Mouse (Mus musculus): ENCODE results near the gene Fars2. TPM values are rescaled to one million over a fixed set of nuclear protein-coding genes. Genes with fewer than 3 reads are reported as not detected.

Gene Fars2
- polyA plus RNA-seq, 1 experiment from 2014 or later = 33.4 TPM

DNA sequence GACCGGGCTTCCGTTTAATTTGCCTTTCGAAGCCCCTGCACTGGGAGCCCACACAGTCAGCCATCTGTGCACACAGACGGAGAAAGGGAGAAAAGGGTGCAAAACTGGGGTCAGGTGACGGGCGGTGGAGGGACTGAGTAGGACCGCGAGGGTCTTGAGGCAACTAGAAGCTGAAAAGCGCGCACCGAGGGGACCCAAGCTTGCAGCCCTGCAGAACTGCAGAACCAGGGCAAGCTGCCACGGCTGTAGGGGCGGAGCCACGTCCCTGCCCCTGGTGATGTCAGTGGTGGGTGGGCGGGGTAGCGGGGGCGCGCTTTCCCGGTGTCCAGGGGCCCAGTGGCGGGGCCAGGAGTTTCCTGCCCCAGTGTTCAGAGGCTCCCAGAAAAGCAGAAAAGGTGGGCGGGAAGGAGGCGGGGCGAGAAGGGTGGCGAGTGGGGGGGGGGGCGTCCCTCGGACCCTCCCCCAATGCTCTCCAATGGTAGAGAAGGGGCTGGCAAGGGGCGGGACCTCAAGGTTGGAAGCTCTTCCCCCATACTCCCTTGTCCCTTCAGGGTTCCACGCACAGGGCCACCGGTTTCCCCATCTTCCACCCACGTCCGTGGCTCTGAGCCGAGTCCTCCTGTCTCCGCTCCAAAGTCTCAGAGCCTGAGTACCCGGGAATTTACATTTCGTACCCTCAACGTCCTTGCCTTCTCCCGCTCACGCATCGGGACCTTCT, 618.8 kb downstream of the Fars2 start:
- Histone ChIP-seq H3K4me2 (peak overlapping the region; percentile 87), H3K4me3 (peak overlapping the region; percentile 47), H3K27me3 (peaks cover 35% of the 10 kb centered on the region), H3K4me1 (peaks cover 34% of the 10 kb centered on the region), H3K36me3 (no peaks in the 10 kb centered on the region), H3K9ac (peak overlapping the region; percentile 33; the same call in 1 of the 2 replicates), H3K9me3 (no peaks in the 10 kb centered on the region), H3K27ac (peak overlapping the region; percentile 88)
- peak; percentile 93 for ATAC-seq (ENCODE audit: insufficient number of reproducible peaks, low FRiP score, low TSS enrichment, low read depth)
- WGBS = under 1% methylated on average over 35 of the region's 39 CpGs

DNA sequence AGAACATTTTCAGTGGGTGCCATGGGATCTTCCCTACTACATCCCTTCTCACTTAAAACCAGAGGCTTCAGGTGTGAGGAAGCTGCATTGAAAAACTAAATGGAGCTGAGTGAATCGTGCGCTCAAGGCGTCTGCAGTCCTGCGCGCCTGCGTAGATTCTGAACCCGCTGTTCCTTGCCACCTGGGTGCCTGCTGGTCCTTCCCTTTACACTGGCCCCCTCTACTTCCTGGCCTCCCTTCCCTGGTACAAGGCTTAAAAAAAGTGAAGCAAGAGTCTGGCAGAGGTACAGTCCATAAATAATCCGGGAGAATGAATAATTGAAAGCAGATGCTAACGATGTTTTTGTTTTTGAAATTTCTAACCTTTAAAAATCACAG, 619.4 kb downstream of the Fars2 start:
- H3K27me3 ChIP-seq = peaks cover 31% of the 10 kb centered on the region
- 5% methylated on average over 9 of the region's 9 CpGs for WGBS
- peak overlapping the region; percentile 87 for H3K4me2 ChIP-seq
- H3K9ac ChIP-seq = no peak overlapping the region
- peaks cover 29% of the 10 kb centered on the region for H3K4me1 ChIP-seq
- peak overlapping the region; percentile 88 for H3K27ac ChIP-seq
- ATAC-seq (ENCODE audit: insufficient number of reproducible peaks, low FRiP score, low TSS enrichment, low read depth) = no peak
- H3K9me3 ChIP-seq = no peaks in the 10 kb centered on the region
- H3K4me3 ChIP-seq = peak overlapping the region; percentile 47
- no peaks in the 10 kb centered on the region for H3K36me3 ChIP-seq

- Histone ChIP-seq H3K27me3 (no peaks in the 10 kb centered on the region), H3K4me1 (0 out of 2 replicates have a peak, but pooled peaks cover 6% of the 10 kb centered on the region), H3K9me3 (no peaks in the 10 kb centered on the region), H3K4me2 (no peak overlapping the region), H3K9ac (no peak overlapping the region), H3K36me3 (no peaks in the 10 kb centered on the region), H3K4me3 (no peak overlapping the region), H3K27ac (no peak overlapping the region)
- WGBS = 40% methylated on average over 2 of the region's 2 CpGs
- no peak for ATAC-seq (ENCODE audit: insufficient number of reproducible peaks, low FRiP score, low TSS enrichment, low read depth)
Measured at GRCm38 (mm10) chr13:36750056-36750455, 632.8 kb downstream of the Fars2 start.

- WGBS = 72% methylated on average over 3 of the region's 3 CpGs
- H3K4me2 ChIP-seq = no peak overlapping the region
- no peak overlapping the region for H3K9ac ChIP-seq
- H3K4me3 ChIP-seq = no peak overlapping the region
- H3K27ac ChIP-seq = no peak overlapping the region
- no peaks in the 10 kb centered on the region for H3K27me3 ChIP-seq
- ATAC-seq (ENCODE audit: insufficient number of reproducible peaks, low FRiP score, low TSS enrichment, low read depth) = no peak
- H3K9me3 ChIP-seq = no peaks in the 10 kb centered on the region
- H3K4me1 ChIP-seq = 0 out of 2 replicates have a peak, but pooled peaks cover 6% of the 10 kb centered on the region
- H3K36me3 ChIP-seq = no peaks in the 10 kb centered on the region
Measured at GRCm38 (mm10) chr13:36751861-36752260, 634.6 kb downstream of the Fars2 start.

- Histone ChIP-seq H3K9me3 (no peaks in the 10 kb centered on the region), H3K4me1 (no peaks in the 10 kb centered on the region), H3K36me3 (no peaks in the 10 kb centered on the region), H3K27me3 (no peaks in the 10 kb centered on the region), H3K4me2 (no peak overlapping the region), H3K27ac (no peak overlapping the region), H3K9ac (no peak overlapping the region), H3K4me3 (no peak overlapping the region)
- no peak for ATAC-seq (ENCODE audit: insufficient number of reproducible peaks, low FRiP score, low TSS enrichment, low read depth)
- 53% methylated on average over 2 of the region's 2 CpGs for WGBS
Measured at GRCm38 (mm10) chr13:36766801-36767200, 649.6 kb downstream of the Fars2 start.

Other genes with a start within 250 kb of the Fars2 start
- 16.6 and 18.2 TPM in 2 replicates for gene Rpp40, start 211.1 kb upstream of the Fars2 start, polyA plus RNA-seq (2015; fragmentation: Nextera tagmentation; extraction: Ambion mirVana)
- 2.2 and 3.2 TPM in 2 replicates for gene Ppp1r3g, start 158.6 kb upstream of the Fars2 start, polyA plus RNA-seq (2015; fragmentation: Nextera tagmentation; extraction: Ambion mirVana)
- gene Lyrm4, start 114 bp downstream of the Fars2 start, polyA plus RNA-seq (2015; fragmentation: Nextera tagmentation; extraction: Ambion mirVana) = 19.4 and 21.3 TPM in 2 replicates